Mouse (Mus musculus) adrenal gland, postnatal 4 days (tissue): Measurements from ENCODE around the gene Mme. TPM values are rescaled to one million over a fixed set of nuclear protein-coding genes. Genes with fewer than 3 reads are reported as not detected.
A peak's percentile ranks its signal among the peaks of the same experiment; 100 is the strongest.

ENCODE experiments used
- DNase-seq, 2 experiments: peaks; one replicate each; pipeline ENCODE4 v3.0.0; 2021 to 2022; ENCODE audit warnings: low spot score in 2 of 2, mixed read lengths in 2 of 2
- long read RNA-seq, 2 experiments: library from polyadenylated mRNA; stranded (forward); transcript quantifications; one replicate each; pipeline ENCODE4 v2.0.0; 2021
- total RNA-seq, 2 experiments: library from RNA; stranded (reverse); gene quantifications; 2 replicates each; pipeline ENCODE4 v1.2.3; 2021

Gene Mme
- 10 to 100 TPM; 27.5 to 45.8 TPM for total RNA-seq
- long read RNA-seq, experiment 1, partial matches to known transcripts, result 0 of 5 reads
- long read RNA-seq, experiment 1, other reads (novel, unspliced or antisense), result 4 of 5 reads
- long read RNA-seq, experiment 2, transcript Mme-201 (23 exons, 3,782 nt), result major isoform, 10 of 19 reads
- long read RNA-seq, experiment 2, partial matches to known transcripts, result 1 of 19 reads
- long read RNA-seq, experiment 2, other reads (novel, unspliced or antisense), result 8 of 19 reads

GRCm38 (mm10) chr3:63241099-63241587, at the start of gene Mme:
TSS of gene Mme (plus strand) at chr3:63241537.
- no peak for DNase-seq

GRCm38 (mm10) chr3:63196565-63196964, 44.8 kb upstream of the Mme start:
- DNase-seq, result no peak

GRCm38 (mm10) chr3:63198026-63198425, 43.3 kb upstream of the Mme start:
- DNase-seq, result no peak

GRCm38 (mm10) chr3:63221867-63222591, 19.3 kb upstream of the Mme start:
- DNase-seq, result no peak

- no peak for DNase-seq
Observed at GRCm38 (mm10) chr3:63223676-63224075, 17.7 kb upstream of the Mme start.

- DNase-seq, result no peak
Observed at GRCm38 (mm10) chr3:63235957-63236356, 5.4 kb upstream of the Mme start.

GRCm38 (mm10) chr3:63243721-63244120, 2.4 kb downstream of the Mme start:
- DNase-seq, result no peak

GRCm38 (mm10) chr3:63272091-63272490, 30.8 kb downstream of the Mme start:
- DNase-seq, result no peak

- no peak for DNase-seq
Observed at GRCm38 (mm10) chr3:63294316-63294715, 53.0 kb downstream of the Mme start.

- DNase-seq, result no peak
Observed at GRCm38 (mm10) chr3:63294791-63295190, 53.5 kb downstream of the Mme start.

- peak; percentile 6 to 11 for DNase-seq
Observed at GRCm38 (mm10) chr3:63295237-63295636, 53.9 kb downstream of the Mme start.

GRCm38 (mm10) chr3:63295657-63296231, 54.4 kb downstream of the Mme start:
- DNase-seq, result peak; percentile 23 to 26

GRCm38 (mm10) chr3:63296411-63296810, 55.1 kb downstream of the Mme start:
- no peak for DNase-seq

GRCm38 (mm10) chr3:63297787-63298186, 56.5 kb downstream of the Mme start:
- peak; percentile 7 to 25 for DNase-seq

- no peak for DNase-seq
Observed at GRCm38 (mm10) chr3:63315211-63315760, 73.9 kb downstream of the Mme start.

- no peak for DNase-seq
Observed at GRCm38 (mm10) chr3:63317496-63317895, 76.2 kb downstream of the Mme start.

GRCm38 (mm10) chr3:63325615-63326014, 84.3 kb downstream of the Mme start:
- no peak for DNase-seq

- DNase-seq, result no peak
Observed at GRCm38 (mm10) chr3:63340110-63340509, 98.8 kb downstream of the Mme start.

GRCm38 (mm10) chr3:63340546-63340945, 99.2 kb downstream of the Mme start:
- no peak for DNase-seq

GRCm38 (mm10) chr3:63341481-63341880, 100.1 kb downstream of the Mme start:
- DNase-seq, result no peak

GRCm38 (mm10) chr3:63344998-63345397, 103.7 kb downstream of the Mme start:
- DNase-seq, result no peak

- DNase-seq, result no peak
Observed at GRCm38 (mm10) chr3:63348893-63349426, 107.6 kb downstream of the Mme start.
